Mouse (Mus musculus): ENCODE data around the gene Styk1. TPM values are rescaled to one million over a fixed set of nuclear protein-coding genes. Genes with fewer than 3 reads are reported as not detected.

Styk1 gene
- total and polyA plus RNA-seq, 2 experiments from 2014 or later, result 4.9 to 6.9 TPM

- Histone ChIP-seq H3K4me2 (ENCODE audit: low read depth, low read length, poor library complexity, severe bottlenecking) (no peak overlapping the region), H3K27me3 (ENCODE audit: insufficient read depth, low read length) (no peaks in the 10 kb centered on the region), H3K4me1 (ENCODE audit: insufficient read depth, low read length) (no peaks in the 10 kb centered on the region), H3K9ac (replicated peaks; ENCODE audit: low read length, poor library complexity, severe bottlenecking) (no peak overlapping the region), H3K36me3 (ENCODE audit: insufficient read depth, low read length) (no peaks in the 10 kb centered on the region; the same call in 1 of the 2 replicates), H3K9me3 (ENCODE audit: low read length) (no peaks in the 10 kb centered on the region), H3K4me3 (ENCODE audit: low read depth, low read length) (no peak overlapping the region), H3K27ac (ENCODE audit: low read depth, low read length) (no peak overlapping the region)
- no peak for ATAC-seq (ENCODE audit: low FRiP score)
- no peak for TF ChIP-seq CTCF (IDR thresholded peaks at IDR 0.05)
- DNase-seq (ENCODE audit: low spot score), result no peak
Measured at GRCm38 (mm10) chr6:131298531-131298930, 54.9 kb downstream of the Styk1 start.

DNA sequence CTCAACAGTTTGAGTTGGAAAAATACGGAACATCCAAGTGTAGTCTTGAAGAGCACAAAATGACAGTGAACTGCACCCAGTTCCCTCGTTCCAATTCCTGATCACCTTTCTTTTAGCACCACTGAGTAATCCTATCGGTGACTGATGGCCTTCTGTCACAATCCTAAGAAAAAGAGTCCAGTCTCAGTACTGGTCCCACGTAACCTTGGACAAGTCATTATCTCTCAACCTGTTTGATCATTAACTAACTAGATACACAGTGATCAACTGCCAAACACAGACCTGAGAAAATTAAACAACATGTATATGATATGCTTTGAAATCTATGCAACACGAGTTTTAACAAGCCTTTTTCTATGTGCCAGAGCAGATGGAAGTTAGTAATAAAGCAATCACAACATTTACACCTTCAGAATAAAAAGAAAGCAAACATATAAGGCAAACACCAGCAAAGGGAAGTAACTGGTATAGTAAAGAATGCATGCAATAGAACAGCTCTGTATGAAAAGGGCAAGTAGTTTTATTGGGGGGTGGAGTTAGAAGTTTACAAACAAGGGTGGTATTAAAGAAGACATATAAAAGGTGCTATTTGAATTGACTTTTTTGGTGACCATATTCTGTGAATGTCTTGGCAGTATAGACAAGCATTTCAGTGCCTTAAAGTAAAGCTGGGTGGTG is 58.8 kb downstream of the Styk1 start:
- no peaks in the 10 kb centered on the region for H3K36me3 ChIP-seq (ENCODE audit: insufficient read depth, low read length)
- WGBS, result 88% methylated on average over 5 of the region's 5 CpGs
- no peak overlapping the region for H3K27ac ChIP-seq (ENCODE audit: low read depth, low read length)
- no peak for ATAC-seq (ENCODE audit: low FRiP score)
- no peak for TF ChIP-seq CTCF (IDR thresholded peaks at IDR 0.05)
- no peak overlapping the region for H3K4me2 ChIP-seq (ENCODE audit: low read depth, low read length, poor library complexity, severe bottlenecking)
- no peak for DNase-seq (ENCODE audit: low spot score)
- peaks cover 7% of the 10 kb centered on the region; the same call in 1 of the 2 replicates for H3K4me1 ChIP-seq (ENCODE audit: insufficient read depth, low read length)
- no peak overlapping the region for H3K9ac ChIP-seq (replicated peaks; ENCODE audit: low read length, poor library complexity, severe bottlenecking)
- no peaks in the 10 kb centered on the region for H3K27me3 ChIP-seq (ENCODE audit: insufficient read depth, low read length)
- no peaks in the 10 kb centered on the region for H3K9me3 ChIP-seq (ENCODE audit: low read length)
- H3K4me3 ChIP-seq (ENCODE audit: low read depth, low read length), result no peak overlapping the region

DNA sequence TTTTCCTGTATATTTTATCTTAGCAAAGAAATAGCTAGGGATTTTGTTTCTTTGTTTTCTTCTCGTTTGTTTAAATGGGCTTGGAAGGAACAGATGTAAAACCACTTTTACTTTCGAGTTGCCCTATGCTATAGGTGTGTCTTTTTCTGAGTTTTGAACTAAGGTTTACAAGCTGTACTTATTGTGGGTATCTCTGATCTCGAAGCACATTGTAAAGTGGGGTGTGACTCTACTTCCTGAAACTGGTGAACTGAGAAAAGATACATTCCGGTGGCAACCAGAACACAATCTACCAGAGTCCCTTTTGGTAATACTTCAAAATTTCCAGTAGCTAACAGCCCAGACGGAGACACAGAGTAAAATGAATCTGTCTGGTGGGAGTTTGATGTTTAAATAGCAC is 59.5 kb downstream of the Styk1 start:
- 90% methylated on average over 5 of the region's 5 CpGs for WGBS
- no peaks in the 10 kb centered on the region for H3K27me3 ChIP-seq (ENCODE audit: insufficient read depth, low read length)
- peak overlapping the region; percentile 54; the same call in 1 of the 2 replicates for H3K4me3 ChIP-seq (ENCODE audit: low read depth, low read length)
- no peak for ATAC-seq (ENCODE audit: low FRiP score)
- H3K27ac ChIP-seq (ENCODE audit: low read depth, low read length), result no peak overlapping the region
- TF ChIP-seq CTCF (IDR thresholded peaks at IDR 0.05), result no peak
- peak overlapping the region; percentile 49 for H3K4me2 ChIP-seq (ENCODE audit: low read depth, low read length, poor library complexity, severe bottlenecking)
- H3K9me3 ChIP-seq (ENCODE audit: low read length), result no peaks in the 10 kb centered on the region
- H3K4me1 ChIP-seq (ENCODE audit: insufficient read depth, low read length), result peaks cover 7% of the 10 kb centered on the region; the same call in 1 of the 2 replicates
- no peak for DNase-seq (ENCODE audit: low spot score)
- H3K36me3 ChIP-seq (ENCODE audit: insufficient read depth, low read length), result no peaks in the 10 kb centered on the region
- H3K9ac ChIP-seq (replicated peaks; ENCODE audit: low read length, poor library complexity, severe bottlenecking), result no peak overlapping the region

- 1% methylated on average over 48 of the region's 51 CpGs for WGBS
- Histone ChIP-seq H3K4me1 (ENCODE audit: insufficient read depth, low read length) (peaks cover 7% of the 10 kb centered on the region; the same call in 1 of the 2 replicates), H3K4me2 (ENCODE audit: low read depth, low read length, poor library complexity, severe bottlenecking) (peak within 1 kb of the TSS; percentile 68), H3K9ac (replicated peaks; ENCODE audit: low read length, poor library complexity, severe bottlenecking) (peak within 1 kb of the TSS; percentile 71), H3K4me3 (ENCODE audit: low read depth, low read length) (peak within 1 kb of the TSS; percentile 54), H3K9me3 (ENCODE audit: low read length) (no peaks in the 10 kb centered on the region), H3K27ac (ENCODE audit: low read depth, low read length) (peak within 1 kb of the TSS; percentile 69), H3K36me3 (ENCODE audit: insufficient read depth, low read length) (no peaks in the 10 kb centered on the region; the same call in 1 of the 2 replicates), H3K27me3 (ENCODE audit: insufficient read depth, low read length) (no peaks in the 10 kb centered on the region)
- ATAC-seq (ENCODE audit: low FRiP score) (peak; percentile 88), DNase-seq (ENCODE audit: low spot score) (peak; percentile 83)
- TF ChIP-seq CTCF (IDR thresholded peaks at IDR 0.05), result no peak
Measured at GRCm38 (mm10) chr6:131292991-131293788, 60.2 kb downstream of the Styk1 start, which contains the start of gene Magohb. Gene Magohb, minus strand, starts transcription at chr6:131293244.

DNA sequence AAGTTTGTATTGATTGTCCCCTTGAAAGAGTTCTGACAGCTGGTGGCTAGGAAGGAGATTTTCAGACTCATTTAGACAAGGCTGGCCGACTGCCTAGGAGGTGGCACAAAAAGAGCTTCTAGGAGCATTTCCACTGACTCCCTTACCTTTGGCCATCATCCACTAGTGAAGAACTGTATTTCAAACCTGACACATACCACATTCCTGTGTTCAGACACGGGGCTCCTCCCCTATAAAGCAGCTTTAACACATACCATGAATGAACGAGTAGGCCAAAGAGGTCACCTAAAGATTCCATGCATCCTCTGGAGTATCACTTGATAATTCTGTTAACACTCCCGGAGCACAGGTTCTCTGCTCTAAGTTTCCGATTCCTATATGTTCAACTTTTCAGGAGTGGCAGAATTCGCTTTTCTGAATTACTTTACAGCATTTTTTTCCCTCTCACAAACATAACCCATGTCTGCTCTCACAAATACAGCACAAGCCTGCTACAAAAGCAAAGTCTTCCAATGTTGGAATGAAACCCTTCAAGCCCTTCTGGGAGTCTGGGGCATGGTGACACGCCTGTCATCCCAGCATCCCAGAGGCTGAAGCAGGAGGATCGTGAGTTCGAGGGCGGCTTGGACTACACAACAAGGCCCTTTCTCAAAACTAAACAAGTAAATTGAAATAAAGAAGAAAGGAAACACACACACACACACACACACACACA is 61.0 kb downstream of the Styk1 start:
- Histone ChIP-seq H3K4me2 (ENCODE audit: low read depth, low read length, poor library complexity, severe bottlenecking) (peak overlapping the region; percentile 68), H3K4me3 (ENCODE audit: low read depth, low read length) (peak overlapping the region; percentile 54), H3K9me3 (ENCODE audit: low read length) (no peaks in the 10 kb centered on the region), H3K36me3 (ENCODE audit: insufficient read depth, low read length) (no peaks in the 10 kb centered on the region; the same call in 1 of the 2 replicates), H3K27me3 (ENCODE audit: insufficient read depth, low read length) (no peaks in the 10 kb centered on the region), H3K9ac (replicated peaks; ENCODE audit: low read length, poor library complexity, severe bottlenecking) (peak overlapping the region; percentile 71), H3K27ac (ENCODE audit: low read depth, low read length) (peak overlapping the region; percentile 69), H3K4me1 (ENCODE audit: insufficient read depth, low read length) (peaks cover 7% of the 10 kb centered on the region; the same call in 1 of the 2 replicates)
- ATAC-seq (ENCODE audit: low FRiP score) (peak; percentile 45), DNase-seq (ENCODE audit: low spot score) (peak; percentile 11)
- 24% methylated on average over 10 of the region's 10 CpGs for WGBS
- no peak for TF ChIP-seq CTCF (IDR thresholded peaks at IDR 0.05)

Data from midbrain, postnatal 0 days (tissue).